Mouse (Mus musculus): Measurements from ENCODE around the gene Gm20696.

The Gm20696 gene

DNA sequence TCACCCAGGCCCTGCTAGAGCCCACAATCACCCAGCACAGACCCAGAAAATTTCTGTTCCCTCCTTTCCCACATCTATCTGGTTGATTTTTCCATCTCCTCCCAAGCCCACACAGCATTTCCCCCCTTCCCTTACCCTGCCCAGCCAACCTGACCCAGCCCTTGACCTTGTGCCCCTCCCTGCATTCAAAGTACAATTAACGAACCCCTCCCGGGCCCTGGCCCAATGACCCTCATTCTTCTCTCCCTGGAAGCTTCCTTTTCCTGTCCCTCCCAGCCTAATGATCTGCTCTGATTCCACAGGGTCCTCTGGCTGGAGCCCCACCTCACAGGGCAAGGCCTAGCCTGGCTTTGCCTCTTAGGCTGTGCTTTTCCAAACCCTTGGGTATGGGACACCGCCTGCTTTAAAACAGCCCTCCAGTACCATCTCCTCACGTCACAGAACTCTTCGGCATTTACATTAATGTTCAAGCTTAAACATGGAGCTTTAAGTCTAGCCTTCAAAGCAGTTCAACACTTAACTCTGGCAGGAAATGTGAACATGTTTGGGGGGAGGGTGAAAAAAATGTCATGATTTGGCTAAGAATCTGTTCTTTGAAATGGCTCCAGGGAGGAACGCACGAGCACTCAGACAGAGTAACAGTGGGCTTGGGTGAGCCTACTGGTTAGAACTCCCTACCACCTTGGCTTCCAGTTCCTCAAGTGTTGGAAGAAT, 287.4 kb downstream of the Gm20696 start:
- peak; percentile 60; the same call in 1 of the 2 replicates for TF ChIP-seq GATA4 (IDR thresholded peaks at IDR 0.05; ENCODE audit: insufficient replicate concordance, low read length)

DNA sequence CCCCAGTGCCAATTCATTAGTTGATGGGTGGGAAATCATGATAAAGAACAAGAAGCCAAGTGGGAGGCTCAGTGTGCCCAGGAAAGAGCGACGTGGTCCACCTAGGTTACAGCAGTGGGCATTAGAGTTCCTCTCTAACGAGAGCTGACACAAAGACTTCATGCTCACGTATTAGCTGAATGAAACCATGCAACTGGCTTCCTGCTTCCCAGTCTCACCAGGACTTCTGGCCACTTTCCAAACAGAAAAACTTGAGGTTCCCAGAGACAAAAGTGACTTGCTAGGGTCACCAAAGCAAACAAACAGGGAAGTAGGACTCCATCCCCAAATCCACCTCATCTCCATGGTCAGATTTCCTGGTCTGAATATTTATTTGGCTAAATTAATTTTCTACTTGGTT, 288.9 kb downstream of the Gm20696 start:
- TF ChIP-seq GATA4 (IDR thresholded peaks at IDR 0.05; ENCODE audit: insufficient replicate concordance, low read length), result no peak

DNA sequence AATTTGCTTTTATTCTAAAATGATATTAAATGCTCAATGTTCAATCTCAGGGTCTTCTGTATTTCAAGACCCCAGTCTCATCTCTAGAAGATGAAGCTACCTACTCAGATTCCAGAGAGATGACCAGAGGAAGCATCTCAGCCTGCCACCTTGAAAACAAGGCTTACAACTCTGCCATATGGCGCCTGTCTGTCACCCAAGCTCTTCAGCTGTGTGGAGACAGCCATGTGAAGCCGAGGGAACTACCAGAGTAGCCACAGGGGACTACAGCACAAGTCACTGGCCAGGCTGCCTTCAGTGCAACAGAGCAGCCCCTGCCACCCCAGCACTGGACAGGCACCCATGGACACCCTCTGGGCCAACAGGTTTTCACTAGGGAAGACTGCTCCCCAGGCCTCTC, 289.5 kb downstream of the Gm20696 start:
- no peak for TF ChIP-seq GATA4 (IDR thresholded peaks at IDR 0.05; ENCODE audit: insufficient replicate concordance, low read length)

DNA sequence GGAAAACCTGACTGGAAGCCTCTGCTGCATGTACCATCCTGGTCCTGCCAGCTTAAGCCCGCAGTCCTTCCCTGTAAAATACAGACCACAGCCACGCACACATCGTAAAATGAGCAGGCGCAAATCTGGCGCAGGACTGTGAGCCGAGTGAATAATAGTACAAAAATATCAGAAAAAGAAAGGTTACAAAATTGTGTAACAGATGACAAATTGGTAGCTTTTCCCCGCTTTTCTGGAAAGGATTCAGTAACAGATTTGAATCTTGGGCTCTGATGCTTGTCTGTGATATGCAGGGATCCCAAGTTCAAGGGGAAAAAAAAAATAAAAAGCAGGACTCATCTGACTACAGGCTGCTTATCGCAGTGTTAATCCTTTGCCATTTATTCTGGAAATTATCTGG, 289.9 kb downstream of the Gm20696 start:
- no peak for TF ChIP-seq GATA4 (IDR thresholded peaks at IDR 0.05; ENCODE audit: insufficient replicate concordance, low read length)

DNA sequence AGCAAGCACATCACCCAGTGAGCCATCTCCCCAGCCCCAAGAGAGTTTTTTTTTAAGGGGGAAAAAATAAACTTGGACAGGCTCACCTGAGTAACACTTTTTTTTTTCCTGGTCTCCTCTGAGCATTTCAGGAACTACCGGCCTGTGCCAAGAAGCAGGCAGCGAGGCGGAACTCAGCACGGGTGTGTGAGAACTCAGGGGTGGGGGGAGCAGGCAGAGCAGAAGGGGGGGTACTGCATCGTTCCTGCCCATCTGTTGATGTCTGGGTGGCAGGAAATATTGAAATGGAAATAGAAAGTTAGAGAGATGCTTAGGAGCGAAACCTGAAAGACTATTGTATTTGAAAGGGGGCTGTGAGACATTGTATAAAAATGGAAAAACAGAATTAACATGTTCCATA, 290.7 kb downstream of the Gm20696 start:
- no peak for TF ChIP-seq GATA4 (IDR thresholded peaks at IDR 0.05; ENCODE audit: insufficient replicate concordance, low read length)

DNA sequence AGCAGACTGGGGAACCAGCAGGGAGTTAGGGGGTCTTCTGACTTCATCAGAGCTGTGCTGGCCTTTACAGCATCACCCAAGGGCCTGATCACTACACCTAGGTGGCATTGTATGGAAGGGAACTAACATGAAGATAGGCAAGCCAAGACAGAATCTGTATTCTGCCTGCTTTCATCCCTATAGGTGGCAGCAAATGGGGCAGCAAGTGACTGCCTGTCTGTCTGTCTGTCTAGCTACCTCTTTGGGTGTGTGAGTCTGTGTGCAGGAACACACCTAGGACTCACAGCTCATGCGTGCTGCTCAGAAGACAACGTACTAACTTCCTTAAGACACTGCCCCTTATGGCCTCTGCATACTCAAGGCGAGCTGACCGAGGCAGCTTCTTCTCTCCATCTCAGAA, 291.2 kb downstream of the Gm20696 start:
- no peak for TF ChIP-seq GATA4 (IDR thresholded peaks at IDR 0.05; ENCODE audit: insufficient replicate concordance, low read length)

DNA sequence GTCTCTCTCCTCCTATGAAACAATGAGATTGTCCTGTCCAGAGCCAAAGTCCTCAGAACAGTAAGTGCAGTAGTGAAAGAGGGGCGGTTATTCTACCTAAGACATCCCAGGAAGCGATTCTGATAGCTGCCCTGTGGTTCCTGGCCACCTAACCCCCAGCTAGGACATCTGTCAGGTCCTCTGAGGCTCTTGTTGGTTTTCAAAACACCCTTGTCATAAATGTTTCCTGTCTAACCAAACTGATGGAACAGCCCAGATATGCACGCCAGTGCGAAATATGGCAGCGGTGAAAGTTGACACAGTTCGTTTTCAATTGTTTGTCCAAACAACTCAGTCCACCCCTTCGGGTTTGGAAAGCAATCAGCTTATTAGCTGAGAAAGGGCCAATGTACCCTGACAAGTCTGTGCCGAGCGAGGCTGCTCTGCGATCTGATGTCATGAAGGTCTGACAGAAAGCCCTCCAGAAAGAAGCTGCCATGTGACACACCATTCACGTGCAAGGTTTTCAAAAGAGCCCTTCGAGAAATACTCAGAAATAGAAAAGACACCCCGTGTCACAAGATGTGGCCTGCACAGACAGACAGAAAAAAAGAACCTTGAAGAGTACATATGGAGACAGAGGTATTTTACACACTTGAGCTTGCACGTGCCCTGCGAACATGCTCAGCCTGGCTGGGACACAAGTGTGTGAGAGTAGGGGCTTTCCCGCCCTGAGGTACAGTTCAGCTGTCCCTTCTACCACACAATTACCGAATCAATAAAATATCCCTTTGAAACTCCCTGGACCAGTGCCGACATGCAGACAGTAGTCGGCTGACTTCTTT, 291.9 kb downstream of the Gm20696 start:
- peak; percentile 6; the same call in 1 of the 2 replicates for TF ChIP-seq GATA4 (IDR thresholded peaks at IDR 0.05; ENCODE audit: insufficient replicate concordance, low read length)

DNA sequence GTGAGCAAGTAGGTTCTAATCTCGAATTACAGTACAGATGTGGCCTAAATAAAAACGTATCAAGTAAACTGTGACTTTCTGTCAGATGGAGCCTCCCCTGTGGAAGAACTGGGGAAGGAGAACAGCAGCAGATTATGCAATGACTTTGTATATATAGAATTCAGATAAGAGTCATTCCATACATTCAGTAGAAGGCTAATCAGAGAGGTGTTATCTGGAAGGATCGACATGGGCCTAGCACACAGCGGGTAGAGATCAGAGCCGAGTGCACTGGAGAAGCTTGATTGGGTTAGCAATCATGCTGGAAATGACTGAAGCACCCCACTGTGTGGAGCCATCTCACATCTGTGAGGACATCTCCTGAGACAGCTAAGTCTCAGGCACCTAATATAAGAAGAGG, 294.2 kb downstream of the Gm20696 start:
- no peak for TF ChIP-seq GATA4 (IDR thresholded peaks at IDR 0.05; ENCODE audit: insufficient replicate concordance, low read length)

DNA sequence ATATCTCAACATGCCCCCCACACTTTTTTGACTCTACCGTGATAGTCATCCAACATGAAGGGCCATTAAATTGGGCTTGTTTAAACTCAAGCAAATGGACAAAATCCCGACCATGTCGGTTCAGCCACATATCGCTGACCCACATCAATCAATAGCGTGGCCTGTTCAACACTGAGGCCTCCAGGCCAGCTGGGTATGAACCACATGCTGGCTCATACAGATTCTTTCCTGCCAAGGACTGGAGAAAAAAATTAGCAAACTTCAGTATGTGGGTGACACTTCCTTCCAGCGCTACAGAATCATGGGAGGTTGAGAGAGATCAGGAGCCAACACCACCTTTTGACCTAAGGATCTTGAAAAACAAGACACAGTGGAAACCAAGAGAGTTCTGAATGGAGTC, 294.6 kb downstream of the Gm20696 start:
- TF ChIP-seq GATA4 (IDR thresholded peaks at IDR 0.05; ENCODE audit: insufficient replicate concordance, low read length), result no peak

DNA sequence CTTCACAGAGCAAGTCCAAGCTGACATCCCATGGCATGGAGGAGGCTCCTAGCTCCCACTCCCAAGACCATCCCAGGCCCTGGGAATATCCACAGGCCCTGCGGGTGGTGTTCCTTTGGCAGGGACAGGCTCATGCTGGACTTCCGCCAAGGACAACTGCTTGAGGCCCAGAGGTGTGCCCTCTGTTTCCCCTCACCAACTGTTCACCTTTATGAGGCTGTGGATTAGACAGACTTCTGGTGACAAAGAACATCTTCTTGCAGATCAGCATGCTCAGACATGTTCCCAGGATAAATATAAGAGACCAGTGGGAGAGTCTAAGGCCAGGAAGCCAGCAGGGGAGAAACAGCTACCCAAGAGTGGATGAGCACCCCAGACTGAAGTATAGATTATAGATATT, 296.7 kb downstream of the Gm20696 start:
- TF ChIP-seq GATA4 (IDR thresholded peaks at IDR 0.05; ENCODE audit: insufficient replicate concordance, low read length), result no peak

DNA sequence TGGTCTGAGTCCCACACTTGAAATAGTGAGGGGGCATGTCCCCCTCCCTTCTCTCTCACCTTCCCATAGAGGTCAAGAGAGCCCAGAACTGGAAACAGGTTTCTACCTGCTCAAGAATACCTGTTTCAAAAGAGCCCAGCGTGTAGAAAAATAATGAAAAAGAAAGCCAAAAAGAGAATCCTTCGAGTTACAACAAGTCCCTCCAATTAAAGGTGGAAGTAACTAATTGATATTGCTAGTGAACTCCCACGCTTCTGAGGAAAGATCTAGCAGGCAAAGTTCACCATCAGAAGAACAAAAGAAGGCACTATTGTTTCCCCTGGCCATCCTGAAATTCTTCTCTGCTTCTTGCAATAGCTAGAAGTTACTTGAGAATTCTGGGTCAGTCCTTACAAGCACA, 297.4 kb downstream of the Gm20696 start:
- TF ChIP-seq GATA4 (IDR thresholded peaks at IDR 0.05; ENCODE audit: insufficient replicate concordance, low read length), result no peak

DNA sequence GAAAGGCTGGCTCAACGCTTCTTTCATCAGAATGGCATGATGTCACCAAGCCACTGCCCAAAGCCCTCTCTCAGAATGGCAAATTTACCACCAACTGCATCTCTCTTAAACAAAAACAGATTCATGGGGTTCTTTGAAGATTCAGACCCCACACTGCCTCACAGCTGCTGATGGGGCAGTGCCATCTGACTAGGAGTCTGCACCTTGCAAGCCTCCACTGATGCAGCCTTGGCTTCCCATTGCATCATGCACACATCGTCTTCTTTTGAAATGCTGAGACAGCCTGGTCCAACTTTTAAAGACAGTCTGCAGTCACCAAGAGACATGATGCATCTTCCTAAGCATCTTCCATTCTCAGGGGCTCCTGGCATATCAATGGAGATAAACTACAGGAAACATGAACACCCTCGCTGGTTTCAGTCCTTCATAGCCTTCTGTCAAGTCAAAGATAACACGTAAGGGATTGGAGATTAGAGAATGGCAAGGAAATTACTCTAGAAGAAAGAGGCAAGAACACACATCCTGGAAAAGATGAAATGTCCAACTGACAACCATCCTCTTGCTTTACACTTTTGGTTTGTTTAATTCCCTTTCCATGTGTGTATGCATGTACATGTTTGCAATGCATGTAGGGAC, 298.4 kb downstream of the Gm20696 start:
- TF ChIP-seq GATA4 (IDR thresholded peaks at IDR 0.05; ENCODE audit: insufficient replicate concordance, low read length), result no peak

DNA sequence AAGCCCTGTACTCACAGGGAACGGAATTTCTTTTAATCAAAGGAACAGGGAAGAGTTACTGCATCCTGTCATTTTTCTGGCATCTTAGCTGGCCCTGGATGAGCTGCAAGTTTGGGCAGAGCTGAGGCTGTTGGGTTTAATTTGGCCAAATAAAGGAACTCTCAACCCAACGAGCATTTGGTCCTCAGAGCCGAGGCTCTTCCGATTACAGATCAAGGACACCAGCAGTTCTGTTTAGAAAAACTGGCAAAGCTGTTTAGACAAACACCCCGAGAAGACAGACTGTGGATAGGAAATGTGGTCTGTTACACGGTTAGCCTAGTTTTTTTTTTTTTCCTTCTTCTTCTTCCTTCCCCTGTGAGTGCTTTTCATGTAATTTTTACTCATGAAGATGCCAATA, 302.1 kb downstream of the Gm20696 start:
- no peak for TF ChIP-seq GATA4 (IDR thresholded peaks at IDR 0.05; ENCODE audit: insufficient replicate concordance, low read length)

DNA sequence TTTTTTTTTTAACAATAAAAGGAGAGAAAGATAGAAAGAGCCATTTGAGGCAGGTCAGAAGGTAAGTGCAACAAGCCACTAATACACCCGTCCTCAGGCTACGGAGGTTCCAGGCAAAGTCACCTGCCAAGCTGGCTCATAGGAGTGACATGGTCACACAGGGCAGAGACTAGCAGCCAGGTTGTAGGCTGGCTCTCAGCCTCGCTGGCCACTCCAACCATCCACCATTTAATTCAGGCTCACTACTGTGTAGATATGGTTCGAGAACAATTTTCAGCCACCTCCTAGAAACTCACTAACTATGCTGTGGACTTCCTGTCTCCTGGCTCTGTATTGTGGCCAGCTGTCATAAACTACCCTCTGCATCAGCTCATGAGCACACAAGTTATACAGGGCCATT, 306.0 kb downstream of the Gm20696 start:
- TF ChIP-seq GATA4 (IDR thresholded peaks at IDR 0.05; ENCODE audit: insufficient replicate concordance, low read length), result no peak

DNA sequence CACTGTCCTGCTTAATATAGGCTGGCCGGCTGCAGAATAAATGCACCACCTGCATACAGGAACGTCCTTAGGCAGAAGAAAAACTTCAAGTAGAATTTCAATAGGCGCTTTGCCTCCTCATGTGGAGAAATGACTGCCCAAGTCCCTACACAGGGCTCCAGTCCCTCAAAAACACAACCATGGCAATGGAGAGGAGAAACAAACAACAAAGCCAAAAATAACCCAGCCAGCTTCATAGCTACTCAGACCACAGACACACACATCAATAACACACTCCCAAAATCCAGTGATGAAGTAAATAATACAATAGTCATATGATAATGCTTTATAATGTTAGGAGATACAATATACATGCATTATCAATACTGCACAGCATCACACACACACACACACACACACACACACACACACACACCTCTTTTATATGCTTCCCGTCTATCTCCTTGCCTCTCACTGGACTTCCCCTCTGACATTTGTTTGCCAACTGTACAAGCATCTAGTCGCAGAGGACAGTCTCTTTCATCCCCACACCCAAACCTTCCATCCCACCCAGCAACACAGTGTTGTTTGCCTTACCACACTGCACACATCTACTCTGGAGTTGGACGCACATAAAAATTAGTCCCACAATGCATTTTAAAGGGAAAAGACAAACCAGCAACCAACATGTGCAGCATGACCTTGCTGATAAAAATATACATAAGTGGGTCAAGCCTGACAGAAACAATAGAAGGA, 306.7 kb downstream of the Gm20696 start:
- TF ChIP-seq GATA4 (IDR thresholded peaks at IDR 0.05; ENCODE audit: insufficient replicate concordance, low read length), result no peak

Measured in liver, adult (tissue).